Mouse (Mus musculus) midbrain, postnatal 0 days (tissue): ENCODE measurements around the gene AC109138.7. TPM values are rescaled to one million over a fixed set of nuclear protein-coding genes. Genes with fewer than 3 reads are reported as not detected.
"Not testable (repeated sequence)": the region's sequence is repeated elsewhere in the genome, so short reads cannot be mapped to it uniquely, and the experiment has no call there.

Experiments
- ATAC-seq: fragments of 200-750 bp; cut with Nextera tagmentation; 2 replicates; pipeline ENCODE4 v1.8.0; 2017; ENCODE audit warnings: moderate number of reproducible peaks, mild to moderate bottlenecking, moderate TSS enrichment, moderate library complexity; ENCODE audit not compliant: low FRiP score
- DNase-seq: peaks from one replicate; pipeline ENCODE4 v3.0.0-alpha.2; 2015; ENCODE audit warnings: low spot score
- H3K27ac ChIP-seq: fragments of 300-500 bp; sonication (generic); 2 replicates; pipeline ENCODE4 v1.5.1; 2014; ENCODE audit warnings: low read depth, mild to moderate bottlenecking, low read length, mixed read lengths
- H3K27me3 ChIP-seq: fragments of 300-500 bp; sonication (generic); 2 replicates; pipeline ENCODE4 v1.6.1; 2014; ENCODE audit warnings: low read length, control low read depth, mixed read lengths; ENCODE audit not compliant: insufficient read depth
- H3K36me3 ChIP-seq: fragments of 300-500 bp; sonication (generic); 2 replicates; pipeline ENCODE4 v1.6.1; 2014; ENCODE audit warnings: low read length, control low read depth, mixed read lengths; ENCODE audit not compliant: insufficient read depth
- H3K4me1 ChIP-seq: fragments of 300-500 bp; sonication (generic); 2 replicates; pipeline ENCODE4 v1.6.1; 2014; ENCODE audit warnings: mild to moderate bottlenecking, control low read depth, antibody characterized with exemption, low read length, mixed read lengths; ENCODE audit not compliant: insufficient read depth
- H3K4me2 ChIP-seq: fragments of 300-500 bp; sonication (generic); 2 replicates; pipeline ENCODE4 v1.6.1; 2014; ENCODE audit warnings: low read depth, mild to moderate bottlenecking, low read length, mixed read lengths; ENCODE audit not compliant: poor library complexity, severe bottlenecking
- H3K4me3 ChIP-seq: fragments of 300-500 bp; sonication (generic); 2 replicates; pipeline ENCODE4 v1.5.1; 2014; ENCODE audit warnings: low read depth, mild to moderate bottlenecking, low read length, moderate library complexity
- H3K9ac ChIP-seq: fragments of 300-500 bp; sonication (generic); replicated peaks from 2 replicates; pipeline ENCODE4 v1.6.1; 2014; ENCODE audit warnings: mild to moderate bottlenecking, low read length, moderate library complexity, mixed read lengths; ENCODE audit not compliant: poor library complexity, severe bottlenecking
- H3K9me3 ChIP-seq: fragments of 300-500 bp; sonication (generic); 2 replicates; pipeline ENCODE4 v1.6.1; 2016; ENCODE audit warnings: low read length, control low read depth
- CTCF ChIP-seq: IDR thresholded peaks from 2 replicates; pipeline ENCODE4 v1.5.1; 2016; ENCODE audit warnings: antibody characterized with exemption, mild to moderate bottlenecking
- WGBS: fragments of 180-500 bp; shearing (Covaris S2); extraction: QIAGEN DNeasy Blood & Tissue Kit; methylation state at CpG from one replicate; pipeline ENCODE4 v1.1.7; 2014; 5-methylcytosine and 5-hydroxymethylcytosine counted together
- polyA plus RNA-seq: library from polyadenylated mRNA; unstranded; fragments of >200 nt; fragmentation: Nextera tagmentation; extraction: Ambion mirVana; gene quantifications from 2 replicates; pipeline ENCODE4 v1.2.1, GENCODE M21; 2015
- total RNA-seq: library from RNA; depleted of rRNA; stranded (reverse); fragments of >200 nt; gene quantifications from 2 replicates; pipeline ENCODE4 v1.2.3, GENCODE M21; 2014

AC109138.7 gene
- total and polyA plus RNA-seq, 2 experiments from 2014 or later, result not detected

DNA sequence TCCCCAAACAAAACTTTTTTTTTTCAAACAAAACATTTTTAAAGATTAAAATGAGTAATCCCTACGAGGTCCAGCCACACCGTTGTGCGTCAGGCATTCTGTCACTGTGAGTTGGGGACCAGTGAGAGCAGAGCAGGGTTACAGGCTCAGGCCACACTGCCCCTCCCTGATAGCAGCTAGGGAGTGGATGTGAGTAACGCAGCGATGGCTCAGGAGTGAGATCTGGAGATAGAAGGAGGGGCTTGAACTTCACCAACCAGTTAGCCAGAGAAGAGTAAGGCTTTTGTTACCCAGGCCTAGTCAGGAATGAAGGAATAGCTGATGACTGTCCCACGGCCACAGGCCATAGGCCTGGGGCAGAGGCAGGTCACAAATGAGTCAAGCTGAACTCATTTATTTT lies 30.6 kb downstream of the AC109138.7 start:
- H3K4me3 ChIP-seq, result no peak overlapping the region
- TF ChIP-seq CTCF, result no peak
- H3K4me2 ChIP-seq, result no peak overlapping the region
- no peak overlapping the region for H3K9ac ChIP-seq
- no peaks in the 10 kb centered on the region for H3K4me1 ChIP-seq
- 79% methylated on average over 6 of the region's 6 CpGs for WGBS
- DNase-seq (no peak), ATAC-seq (no peak)
- H3K27ac ChIP-seq, result no peak overlapping the region
- H3K27me3 ChIP-seq, result no peaks in the 10 kb centered on the region
- H3K36me3 ChIP-seq, result no peaks in the 10 kb centered on the region
- no peaks in the 10 kb centered on the region for H3K9me3 ChIP-seq

- no peak overlapping the region for H3K9ac ChIP-seq
Measured at GRCm38 (mm10) chr19:4247010-4247409, 32.9 kb downstream of the AC109138.7 start.

DNA sequence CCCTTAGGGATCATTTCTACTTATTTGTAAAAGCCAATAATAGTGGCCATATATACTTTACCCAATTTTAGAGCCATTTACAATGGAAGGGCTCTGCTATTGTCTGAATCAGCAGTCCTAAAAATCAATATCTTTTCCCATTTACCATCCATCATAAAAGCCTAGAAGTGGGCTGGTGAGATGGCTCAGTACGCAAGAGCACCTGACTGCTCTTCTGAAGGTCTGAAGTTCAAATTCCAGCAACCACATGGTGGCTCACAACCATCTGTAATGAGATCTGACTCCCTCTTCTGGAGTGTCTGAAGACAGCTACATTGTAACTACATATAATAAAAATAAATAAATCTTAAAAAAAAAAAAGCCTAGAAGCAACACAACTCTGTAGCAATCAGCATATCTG lies 34.5 kb downstream of the AC109138.7 start:
- H3K9ac ChIP-seq, H3K36me3 ChIP-seq, H3K4me2 ChIP-seq, H3K9me3 ChIP-seq, DNase-seq, H3K27ac ChIP-seq, H3K4me1 ChIP-seq, H3K4me3 ChIP-seq, ATAC-seq, H3K27me3 ChIP-seq: not testable (repeated sequence)
- WGBS, result 82% methylated on average over 1 of the region's 1 CpGs

More at GRCm38 (mm10) chr19:4247010-4247409, 32.9 kb downstream of the AC109138.7 start:
- Histone ChIP-seq H3K27me3 (no peaks in the 10 kb centered on the region), H3K9me3 (no peaks in the 10 kb centered on the region), H3K36me3 (no peaks in the 10 kb centered on the region), H3K4me2 (no peak overlapping the region), H3K4me1 (no peaks in the 10 kb centered on the region), H3K27ac (no peak overlapping the region), H3K4me3 (no peak overlapping the region)
- DNase-seq (peak; percentile 17), ATAC-seq (no peak)
- 62% methylated on average over 1 of the region's 1 CpGs for WGBS
- TF ChIP-seq CTCF, result peak; percentile 62

- Histone ChIP-seq H3K9me3 (no peaks in the 10 kb centered on the region), H3K4me3 (no peak overlapping the region), H3K4me1 (0 out of 2 replicates have a peak, but pooled peaks cover 3% of the 10 kb centered on the region), H3K4me2 (no peak overlapping the region), H3K36me3 (no peaks in the 10 kb centered on the region), H3K27ac (no peak overlapping the region), H3K9ac (no peak overlapping the region), H3K27me3 (no peaks in the 10 kb centered on the region)
- no peak for TF ChIP-seq CTCF
- no peak for DNase-seq
- no peak for ATAC-seq
- 88% methylated on average over 7 of the region's 7 CpGs for WGBS
Measured at GRCm38 (mm10) chr19:4254230-4254629, 40.1 kb downstream of the AC109138.7 start.

DNA sequence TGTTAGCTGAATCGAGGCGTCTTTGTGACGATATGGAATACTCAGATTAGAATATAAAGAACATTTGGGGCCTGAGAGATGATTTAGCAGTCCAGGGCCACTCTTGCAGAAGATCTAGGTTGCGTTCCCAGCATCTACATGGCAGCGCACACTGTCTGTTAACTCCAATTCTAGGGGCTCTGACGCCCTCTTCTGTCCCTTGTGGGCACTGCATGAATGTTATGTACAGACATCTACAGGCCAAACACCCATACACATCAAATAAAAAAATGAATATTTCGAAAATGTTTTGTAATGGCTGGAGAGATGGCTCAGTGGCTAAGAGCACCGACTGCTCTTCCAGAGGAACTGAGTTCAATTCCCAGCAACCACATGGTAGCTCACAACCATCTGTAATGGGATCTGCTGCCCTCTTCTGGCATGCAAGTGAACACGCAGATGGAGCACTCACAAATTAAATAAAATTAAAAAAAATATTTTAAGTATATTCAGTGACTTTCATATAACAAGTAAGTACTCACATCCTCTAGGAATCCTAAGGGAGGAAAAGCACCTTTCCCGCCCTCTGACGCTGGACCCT lies 41.5 kb downstream of the AC109138.7 start:
- H3K27me3 ChIP-seq, result no peaks in the 10 kb centered on the region
- H3K4me1 ChIP-seq, result 0 out of 2 replicates have a peak, but pooled peaks cover 3% of the 10 kb centered on the region
- no peaks in the 10 kb centered on the region for H3K36me3 ChIP-seq
- WGBS, result 73% methylated on average over 11 of the region's 11 CpGs
- DNase-seq (no peak), ATAC-seq (no peak)
- no peak overlapping the region for H3K4me3 ChIP-seq
- no peak overlapping the region for H3K27ac ChIP-seq
- no peak overlapping the region for H3K9ac ChIP-seq
- H3K9me3 ChIP-seq, result no peaks in the 10 kb centered on the region
- no peak overlapping the region for H3K4me2 ChIP-seq
- TF ChIP-seq CTCF, result peak; percentile 46

- Histone ChIP-seq H3K4me3 (peak overlapping the region; percentile 54), H3K9me3 (no peaks in the 10 kb centered on the region), H3K27me3 (no peaks in the 10 kb centered on the region), H3K27ac (0 out of 2 replicates have a peak overlapping the region, but pooled peaks have one; percentile 7), H3K36me3 (no peaks in the 10 kb centered on the region), H3K9ac (peak overlapping the region; percentile 54), H3K4me2 (peak overlapping the region; percentile 78), H3K4me1 (0 out of 2 replicates have a peak, but pooled peaks cover 3% of the 10 kb centered on the region)
- TF ChIP-seq CTCF, result peak; percentile 94
- ATAC-seq (peak; percentile 88), DNase-seq (peak; percentile 98)
- under 1% methylated on average over 41 of the region's 41 CpGs for WGBS
Measured at GRCm38 (mm10) chr19:4257216-4257896, 43.2 kb downstream of the AC109138.7 start.
